Mouse (Mus musculus) adrenal gland, postnatal 10 days (tissue): ENCODE measurements around the gene Arf3. TPM values are rescaled to one million over a fixed set of nuclear protein-coding genes. Genes with fewer than 3 reads are reported as not detected.

Experiments
- DNase-seq: peaks from one replicate; pipeline ENCODE4 v3.0.0; 2021; ENCODE audit warnings: mixed read lengths
- total RNA-seq, 2 experiments: library from RNA; stranded (reverse); gene quantifications; 2 replicates each; pipeline ENCODE4 v1.2.3; 2021

The Arf3 gene
- total RNA-seq, 2 experiments from 2014 or later = 92.4 to 94.7 TPM

DNA sequence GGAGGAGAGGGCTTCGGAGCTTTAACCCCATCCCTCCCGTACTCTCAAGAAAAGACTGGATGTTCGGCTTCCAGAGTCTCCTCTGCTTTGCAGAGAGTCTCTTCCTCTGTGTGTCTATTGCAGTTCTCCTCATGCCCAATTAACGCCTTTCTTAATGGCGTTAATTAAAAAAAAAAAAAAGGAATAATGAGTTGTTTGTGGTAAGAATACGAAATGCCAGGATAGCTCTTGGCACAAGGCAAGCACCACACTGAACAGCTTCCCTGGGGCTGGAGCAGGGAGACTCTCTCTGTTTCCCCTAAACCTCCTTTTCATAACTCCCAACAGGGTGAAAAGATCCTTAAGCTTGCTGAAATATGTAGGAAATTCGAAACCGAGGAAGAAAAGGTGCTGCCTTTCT lies 40.8 kb downstream of the Arf3 start:
- DNase-seq = no peak

DNA sequence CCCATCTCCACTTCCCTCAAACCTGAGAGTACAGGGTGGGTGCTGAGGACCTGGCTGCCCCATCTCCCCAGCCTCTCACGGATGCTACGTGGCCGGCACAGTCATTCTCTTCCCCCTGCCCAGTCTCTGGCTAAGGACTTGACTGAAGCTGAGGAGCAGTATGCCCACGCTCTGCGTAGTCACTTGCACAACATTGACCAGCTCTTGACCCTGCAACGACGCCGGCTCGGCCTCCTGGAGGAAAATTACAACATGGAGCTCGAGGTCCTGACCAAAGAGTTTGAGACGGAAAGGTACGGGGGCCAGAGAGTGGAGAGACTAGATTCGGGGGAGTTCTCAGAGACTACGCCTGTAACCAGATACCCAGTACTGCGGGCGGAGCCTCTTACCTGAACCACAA lies 45.7 kb downstream of the Arf3 start:
- DNase-seq = no peak

DNA sequence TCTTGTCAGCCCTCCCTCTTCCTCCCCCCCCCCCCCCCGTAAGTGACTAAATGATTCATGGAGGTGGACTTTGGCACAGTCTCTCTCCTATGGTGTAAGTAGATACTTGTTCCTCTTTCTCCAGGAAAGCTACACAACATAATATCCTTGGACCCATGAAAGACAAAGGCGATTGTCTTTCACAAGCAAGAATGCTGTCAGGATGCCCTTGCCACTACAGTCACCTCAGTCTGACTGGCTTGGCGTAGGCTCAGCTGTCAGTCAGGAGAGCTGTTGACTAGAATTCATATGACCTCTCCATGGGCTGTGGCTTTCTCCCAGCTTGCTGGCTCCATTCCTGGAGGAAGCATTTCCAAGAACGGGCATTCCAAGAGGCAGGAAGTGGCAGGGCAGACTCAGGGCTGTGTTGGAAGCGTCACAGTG lies 48.8 kb downstream of the Arf3 start:
- peak; percentile 59 for DNase-seq

DNA sequence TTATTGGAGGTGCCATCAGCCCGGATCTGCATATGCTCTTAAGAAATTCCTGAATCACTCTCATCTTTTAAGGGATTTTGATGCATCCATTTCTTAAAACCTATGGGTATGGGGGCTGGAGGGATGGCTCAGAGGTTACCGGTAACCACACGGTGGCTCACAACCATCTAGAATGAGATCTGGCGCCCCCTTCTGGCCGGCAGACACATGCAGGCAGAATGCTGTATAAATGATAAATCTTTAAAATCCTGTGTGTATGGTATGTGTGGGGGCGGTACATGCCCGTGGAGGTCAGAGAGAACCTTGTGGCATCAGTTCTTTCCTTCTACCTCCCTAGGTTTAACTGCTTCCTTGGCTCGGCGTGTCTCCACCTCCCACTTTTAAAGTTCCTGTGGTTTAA lies 52.6 kb downstream of the Arf3 start:
- DNase-seq = peak; percentile 84

DNA sequence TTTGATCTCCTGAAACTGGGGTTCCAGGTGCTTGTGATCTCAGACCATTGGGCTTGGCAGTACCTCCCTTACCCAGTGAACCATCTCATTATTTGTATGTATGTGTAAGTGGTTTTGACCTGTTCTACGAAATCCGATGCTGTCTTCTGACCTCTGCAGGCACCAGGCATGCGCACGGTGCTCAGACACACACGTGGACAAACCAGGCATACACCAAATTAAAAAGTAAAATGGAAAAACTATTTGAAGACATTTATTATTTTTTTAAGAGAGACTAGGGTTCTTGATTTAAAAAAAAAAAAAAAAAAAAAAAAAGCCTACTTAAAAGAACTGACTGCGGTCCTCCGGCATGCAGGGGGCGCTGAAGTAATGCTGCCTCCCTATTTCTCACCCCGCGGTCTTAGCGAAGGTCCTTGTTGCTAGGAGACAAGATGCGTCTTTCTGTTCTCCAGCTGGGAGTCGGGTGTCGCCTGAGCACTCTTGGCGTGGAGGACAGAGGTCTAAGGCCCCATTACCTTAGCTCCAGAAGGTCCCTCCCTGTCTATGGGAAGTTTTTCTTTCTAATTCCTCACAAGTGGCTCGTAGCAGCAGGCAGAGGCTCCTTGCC lies 55.1 kb downstream of the Arf3 start, which contains the start of gene Ccdc65:
Gene Ccdc65, plus strand, starts transcription at position 442 of the 607 bp plus-strand sequence.
- peak; percentile 89 for DNase-seq

DNA sequence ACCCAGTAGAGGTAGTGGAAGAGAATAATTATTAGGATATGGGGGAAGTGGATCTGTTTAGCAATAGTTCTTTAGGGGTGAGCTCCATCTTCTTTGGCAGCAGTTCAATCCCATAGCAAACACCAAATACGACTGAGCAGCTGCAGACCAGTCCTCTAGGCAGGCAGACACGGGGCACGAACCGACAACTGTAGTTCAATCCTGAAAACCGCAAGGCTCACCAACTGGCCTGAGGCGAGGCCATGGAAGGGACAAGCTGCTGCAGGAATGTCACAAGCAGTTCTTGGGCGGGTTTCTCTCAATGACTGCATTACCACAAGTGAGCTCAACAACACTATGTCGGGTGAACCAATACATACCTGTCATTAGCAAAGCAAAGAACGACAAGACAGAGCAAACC lies 58.7 kb downstream of the Arf3 start:
- no peak for DNase-seq

DNA sequence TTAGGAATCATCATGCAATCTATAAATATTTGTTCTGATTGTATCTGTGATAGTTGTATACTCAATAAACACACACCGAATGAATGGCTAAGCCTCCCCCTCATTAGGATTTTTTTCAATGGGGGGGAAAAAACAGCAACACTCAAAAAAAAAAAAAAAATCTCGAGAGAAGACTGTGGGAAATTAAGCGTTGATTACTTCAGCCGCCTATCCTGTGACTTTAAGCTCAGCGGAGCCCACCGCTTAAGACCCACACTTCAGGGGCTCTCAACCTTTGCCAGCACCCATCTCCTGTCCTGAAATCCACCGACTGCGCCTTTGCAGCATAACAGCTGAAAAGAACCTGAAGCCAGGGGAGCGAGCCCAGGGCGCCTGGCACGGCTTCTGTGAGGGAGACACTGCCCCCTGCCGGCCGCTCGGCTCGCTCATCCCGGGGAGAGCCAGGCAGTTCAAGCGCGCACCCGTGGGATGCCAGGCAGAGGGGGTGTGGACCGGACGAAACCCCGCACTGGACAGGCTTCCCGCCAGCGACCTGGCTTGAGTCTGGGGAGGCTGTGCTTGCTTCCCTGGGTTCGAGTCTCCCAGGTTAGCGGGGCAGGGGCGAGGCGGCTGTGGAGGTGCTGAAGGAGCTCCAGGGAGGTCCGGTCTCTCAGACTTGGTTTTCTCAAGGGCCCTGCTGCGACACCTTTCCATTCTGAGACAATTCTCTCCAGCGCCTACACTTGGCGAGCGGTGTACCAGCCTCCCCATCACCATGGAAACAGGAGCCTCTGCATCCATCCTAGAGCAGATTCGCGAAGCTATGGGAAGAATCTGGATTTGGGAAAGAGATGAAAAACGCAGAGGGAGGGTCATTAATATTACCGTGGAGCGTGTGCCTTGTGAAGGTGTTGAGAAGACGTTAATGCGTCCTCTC lies 63.6 kb downstream of the Arf3 start:
- peak; percentile 95 for DNase-seq

DNA sequence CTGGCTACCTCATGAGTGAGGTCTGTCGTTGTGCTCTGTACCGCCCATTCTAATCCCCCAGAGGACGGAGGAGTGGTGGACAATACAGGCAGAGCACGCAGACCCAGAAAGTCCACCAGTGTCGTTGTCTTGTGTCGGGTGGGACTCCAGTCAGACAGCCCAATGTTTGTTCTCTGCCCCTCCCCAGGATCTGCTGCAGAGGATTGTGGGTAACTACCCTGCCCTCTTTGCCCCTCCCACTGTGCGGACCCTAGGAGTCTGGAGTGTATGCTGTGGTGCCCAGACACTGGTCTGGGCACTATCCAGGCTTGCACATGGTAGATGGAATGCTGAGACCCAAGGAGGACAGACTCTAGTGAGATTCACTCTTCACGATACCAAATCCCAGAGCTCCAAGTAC lies 66.8 kb downstream of the Arf3 start:
- no peak for DNase-seq

DNA sequence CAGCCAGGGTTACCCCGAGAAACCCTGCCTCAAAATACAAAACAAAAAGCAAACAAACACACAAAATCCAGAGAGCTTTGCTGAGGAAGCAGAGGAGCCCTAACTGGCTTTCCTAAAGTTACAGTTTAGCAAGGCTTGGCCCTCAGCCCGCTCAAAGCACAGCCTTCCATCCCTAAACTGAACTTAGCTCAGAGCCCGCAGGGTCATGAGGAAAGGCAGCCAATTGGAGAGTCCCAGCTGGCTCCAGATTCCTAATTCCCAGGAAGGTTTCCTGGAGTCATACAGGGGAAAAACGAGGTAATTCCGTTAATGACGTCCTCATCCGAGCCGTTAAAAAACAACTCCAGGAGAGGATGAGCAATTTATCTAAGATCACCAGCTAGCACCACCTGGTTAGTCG lies 67.3 kb downstream of the Arf3 start:
- peak; percentile 61 for DNase-seq

DNA sequence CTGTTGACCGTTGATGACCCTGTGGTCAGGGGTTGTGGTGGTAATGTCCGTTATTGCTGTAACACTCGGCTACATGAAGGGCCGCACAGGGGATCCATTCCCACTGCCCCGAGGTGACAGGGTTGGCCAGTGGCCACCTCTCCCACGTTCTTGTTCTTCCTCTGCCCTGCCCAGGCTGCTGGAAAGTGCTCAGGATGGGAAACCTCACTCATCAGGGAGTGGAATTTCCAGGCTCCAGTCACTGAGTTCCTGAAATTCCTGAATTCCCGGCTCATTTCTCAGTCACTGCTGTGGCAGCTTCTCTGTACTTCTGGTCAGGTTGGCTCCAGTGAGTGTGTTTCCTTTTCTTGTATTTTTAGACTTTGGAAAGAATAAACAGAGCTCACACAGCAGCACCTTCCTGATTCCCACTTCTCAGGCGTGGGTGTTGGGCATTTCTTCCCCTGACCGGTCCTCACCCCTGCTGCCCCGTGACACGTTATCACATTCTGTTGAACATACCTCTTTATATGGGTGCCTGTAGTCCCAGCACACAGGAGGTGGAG lies 70.8 kb downstream of the Arf3 start:
- peak; percentile 30 for DNase-seq

DNA sequence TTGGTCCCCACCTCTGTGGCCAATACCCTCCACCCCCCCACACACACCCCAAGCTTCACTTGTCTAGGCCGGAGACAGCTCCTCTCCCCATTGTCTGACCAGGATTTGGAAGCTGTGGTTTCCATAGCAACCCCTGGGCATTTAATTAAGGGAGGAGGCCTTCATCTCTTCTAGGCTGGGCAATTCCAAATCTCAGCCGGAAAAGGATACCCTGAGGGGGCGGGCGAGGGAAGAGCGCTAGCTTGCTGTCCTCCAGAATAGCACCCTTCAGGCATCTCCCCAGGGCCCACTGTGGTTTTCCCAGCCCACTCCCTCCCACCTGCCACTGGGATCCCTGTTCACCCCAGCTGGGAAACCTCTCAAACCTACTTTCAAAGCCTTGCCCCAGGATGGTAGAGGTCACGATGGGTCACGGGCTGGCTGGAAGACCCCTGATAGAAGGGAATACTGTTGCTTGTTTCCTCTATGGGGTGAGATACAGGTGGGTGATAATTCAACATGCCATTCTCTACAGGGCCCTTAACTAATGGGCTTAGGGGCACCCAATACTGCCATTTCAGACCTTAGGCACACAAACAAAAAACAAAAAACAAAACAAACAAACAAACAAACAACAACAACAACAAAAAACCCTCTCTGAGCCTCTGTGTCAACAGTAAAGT lies 71.4 kb downstream of the Arf3 start:
- no peak for DNase-seq

DNA sequence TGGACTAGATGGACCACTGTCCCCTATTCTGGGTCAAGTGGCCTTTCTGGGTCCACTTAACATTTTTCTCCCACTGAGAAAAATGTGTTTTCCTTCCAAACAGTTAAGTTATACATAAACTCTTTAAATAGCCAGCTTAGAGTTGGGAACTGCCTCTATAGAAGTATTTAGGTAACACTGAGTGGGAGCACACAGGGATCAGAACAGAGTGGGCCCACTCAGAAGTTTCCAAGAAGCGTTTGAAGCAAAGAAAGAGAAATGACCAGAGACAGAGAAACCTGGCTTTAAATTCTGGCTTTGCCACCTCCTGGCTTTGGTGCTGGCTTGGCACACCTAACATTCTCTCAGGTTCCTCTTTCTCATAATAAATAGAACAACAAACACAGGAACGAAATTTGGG lies 73.3 kb downstream of the Arf3 start:
- DNase-seq = no peak

Other genes with a start within 250 kb of the Arf3 start
- gene Kansl2, start 228.9 kb downstream of the Arf3 start, total RNA-seq = 10 to 100 TPM; 64.8 to 77.9 TPM
- 10 to 100 TPM; 41.5 to 50.0 TPM for gene Ccnt1, start 192.3 kb downstream of the Arf3 start, total RNA-seq
- 1 to 10 TPM in 1 of 2 experiments, under 1 TPM in 1; 0.58 to 1.2 TPM for gene 4930415O20Rik, start 192.2 kb downstream of the Arf3 start, total RNA-seq
- gene Adcy6, start 153.1 kb downstream of the Arf3 start, total RNA-seq = 100 to 1,000 TPM in 1 of 2 experiments, 10 to 100 TPM in 1; 83.5 to 101 TPM
- 10 to 100 TPM; 12.6 to 18.8 TPM for gene Cacnb3, start 132.4 kb downstream of the Arf3 start, total RNA-seq
- 10 to 100 TPM; 55.5 to 72.4 TPM for gene Ddx23, start 100.3 kb downstream of the Arf3 start, total RNA-seq
- gene Rnd1, start 85.8 kb downstream of the Arf3 start, total RNA-seq = 1 to 10 TPM; 1.9 to 2.3 TPM
- gene Ccdc65, start 55.0 kb downstream of the Arf3 start, total RNA-seq = under 1 TPM; 0.61 to 0.63 TPM
- 10 to 100 TPM in 1 of 2 experiments, 1 to 10 TPM in 1; 8.8 to 11.9 TPM for gene Fkbp11, start 35.0 kb downstream of the Arf3 start, total RNA-seq
- 1 to 10 TPM in 1 of 2 experiments, under 1 TPM in 1; 0.96 to 1.1 TPM for gene Wnt10b, start 14.9 kb upstream of the Arf3 start, total RNA-seq
- under 1 TPM in 1 of 2 experiments, not detected in 1; 0.12 TPM for gene Wnt1, start 26.6 kb upstream of the Arf3 start, total RNA-seq
- gene Ddn, start 46.3 kb upstream of the Arf3 start, total RNA-seq = under 1 TPM; 0.09 to 0.21 TPM
- gene Prkag1, start 68.3 kb upstream of the Arf3 start, total RNA-seq = 10 to 100 TPM; 65.7 to 71.5 TPM
- gene Kmt2d, start 108.0 kb upstream of the Arf3 start, total RNA-seq = 10 to 100 TPM; 47.5 to 64.2 TPM
- 1 to 10 TPM; 2.6 to 4.5 TPM for gene Rhebl1, start 131.3 kb upstream of the Arf3 start, total RNA-seq
- gene Dhh, start 135.3 kb upstream of the Arf3 start, total RNA-seq = 1 to 10 TPM; 2.6 to 3.2 TPM
- 10 to 100 TPM; 17.7 to 27.7 TPM for gene Lmbr1l, start 155.0 kb upstream of the Arf3 start, total RNA-seq
- gene Tuba1b, start 171.4 kb upstream of the Arf3 start, total RNA-seq = 100 to 1,000 TPM; 329 to 414 TPM
- not detected for gene Gm49450, start 190.3 kb upstream of the Arf3 start, total RNA-seq
- 100 to 1,000 TPM; 202 to 313 TPM for gene Tuba1a, start 190.5 kb upstream of the Arf3 start, total RNA-seq